Comparison of ENCODE assay signal across 8 mouse cellular contexts in the genomic region with DNA sequence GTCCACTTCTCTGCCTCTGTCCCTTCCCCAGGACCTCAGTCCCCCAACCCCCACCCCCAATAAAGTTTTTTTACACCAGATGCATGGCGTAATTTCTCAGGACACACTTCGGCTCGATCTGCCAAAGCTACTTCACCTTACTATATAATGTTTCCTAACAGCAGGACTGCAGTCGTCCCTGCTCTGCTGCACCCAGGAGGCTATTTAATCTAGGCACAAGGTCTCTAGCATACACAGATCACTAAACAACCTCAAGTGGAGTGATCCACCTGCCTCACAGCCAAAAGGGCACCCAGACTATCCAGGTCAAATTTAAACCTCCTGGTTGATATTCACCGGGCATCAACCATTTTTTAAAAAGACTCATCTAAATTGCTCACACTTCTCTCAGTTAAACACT. TPM values are rescaled to one million over a fixed set of nuclear protein-coding genes. Genes with fewer than 3 reads are reported as not detected.
DNase-seq lines count a peak whose midpoint lies in the region; ATAC-seq and TF ChIP-seq lines count a peak whose summit lies in the region.

No protein-coding gene starts in this region.

- H3K27me3 ChIP-seq in heart, embryonic 14.5 days (ENCODE audit: control insufficient read depth, insufficient read depth, low read length) = no peaks in the 10 kb centered on the region
- H3K27me3 ChIP-seq in Patski = peaks cover 1% of the 10 kb centered on the region
- H3K27me3 ChIP-seq in forebrain, postnatal 0 days (ENCODE audit: insufficient read depth, low read length) = no peaks in the 10 kb centered on the region

- H3K79me2 ChIP-seq in macrophage (ENCODE audit: inconsistent target) = no peaks in the 10 kb centered on the region

- CTCF ChIA-PET in Patski (lab: Charles Lee) = no interaction called here

- intact Hi-C loops in heart, postnatal 25 days (cut with DNase I) = loop anchor here (2.0 kb wide), 2 partner anchors 55 to 67 kb away; a partner anchor contains a TSS
- intact Hi-C loops in gastrocnemius, postnatal 14 days (cut with DNase I; ENCODE audit: low total_unique reads) = no loop called here

- peak overlapping the region; percentile 54 to 90; a peak in 3 of 4 replicates for H3K27ac ChIP-seq in heart, embryonic 14.5 days (replicated peaks in 1 of 2; ENCODE audit: control insufficient read depth in 1 of 2, insufficient read depth in 1 of 2, low read depth in 2 of 2, low read length in 2 of 2)
- H3K27ac ChIP-seq in forebrain, postnatal 0 days (ENCODE audit: low read depth, low read length) = peak overlapping the region; percentile 82
- peak overlapping the region; percentile 57 for H3K27ac ChIP-seq in macrophage

- no peak for DNase-seq in heart, postnatal 25 days (ENCODE audit: low spot score)
- DNase-seq in Patski (ENCODE audit: low read depth, low spot score) (no peak), adipocyte (ENCODE audit: low spot score) (no peak)
- no peak for DNase-seq in forebrain, postnatal 0 days
- DNase-seq in right cerebral cortex, adult 18-20 months = no peak
- DNase-seq in gastrocnemius, postnatal 14 days = no peak

- no peak for TF ChIP-seq CTCF in Patski (IDR thresholded peaks at IDR 0.05)
- TF ChIP-seq CTCF in forebrain, postnatal 0 days (IDR thresholded peaks at IDR 0.05; ENCODE audit: low read depth) = no peak

- WGBS in heart, embryonic 14.5 days = 29% methylated on average over 5 of the region's 5 CpGs
- 29% methylated on average over 5 of the region's 5 CpGs for WGBS in forebrain, postnatal 0 days
- 29% methylated on average over 5 of the region's 5 CpGs for WGBS in macrophage (ENCODE audit: missing documents)

- H3K36me3 ChIP-seq in heart, embryonic 14.5 days (ENCODE audit: control insufficient read depth, insufficient read depth, low read length) = peaks cover 4% of the 10 kb centered on the region; the same call in 1 of the 2 replicates
- H3K36me3 ChIP-seq in forebrain, postnatal 0 days (ENCODE audit: insufficient read depth) = no peaks in the 10 kb centered on the region
- H3K36me3 ChIP-seq in macrophage (ENCODE audit: inconsistent target) = peaks cover 9% of the 10 kb centered on the region

- ATAC-seq in heart, embryonic 14.5 days (ENCODE audit: insufficient number of reproducible peaks, insufficient read depth, low FRiP score, low read depth) = no peak
- ATAC-seq in Patski = peak; percentile 2
- no peak for ATAC-seq in forebrain, postnatal 0 days

- peak overlapping the region; percentile 40 to 44 for H3K4me3 ChIP-seq in heart, embryonic 14.5 days (ENCODE audit: control insufficient read depth in 1 of 2, insufficient read depth in 1 of 2, low read depth in 1 of 2, low read length in 2 of 2)
- peak overlapping the region; percentile 43 for H3K4me3 ChIP-seq in forebrain, postnatal 0 days (ENCODE audit: low read depth, low read length)
- peak overlapping the region; percentile 54 for H3K4me3 ChIP-seq in macrophage (ENCODE audit: inconsistent target)

- POLR2A ChIA-PET in Patski (lab: Charles Lee) = interaction anchor here (0.6 kb wide), 2 partner anchors 55 to 1788 kb away, joined by 3 to 5 read pairs; no protein-coding TSS in a partner anchor

- peak overlapping the region; percentile 73 for H3K9ac ChIP-seq in heart, embryonic 14.5 days (ENCODE audit: low read length)
- peak overlapping the region; percentile 75 for H3K9ac ChIP-seq in forebrain, postnatal 0 days

- H3K4me1 ChIP-seq in heart, embryonic 14.5 days (ENCODE audit: control insufficient read depth in 2 of 2, insufficient read depth in 2 of 2, low read length in 2 of 2) = 0 out of 4 replicates have a peak, but pooled peaks cover 0 to 5% of the 10 kb centered on the region in 2 experiments
- no peaks in the 10 kb centered on the region for H3K4me1 ChIP-seq in forebrain, postnatal 0 days (ENCODE audit: insufficient read depth)

- no peaks in the 10 kb centered on the region for H3K9me3 ChIP-seq in heart, embryonic 14.5 days (ENCODE audit: control insufficient read depth, low read length)
- H3K9me3 ChIP-seq in forebrain, postnatal 0 days (ENCODE audit: low read length) = no peaks in the 10 kb centered on the region

- peak overlapping the region; percentile 80 for H3K4me2 ChIP-seq in heart, embryonic 14.5 days (ENCODE audit: low read length)
- H3K4me2 ChIP-seq in forebrain, postnatal 0 days (ENCODE audit: low read depth) = peak overlapping the region; percentile 77

- in situ Hi-C loops in Patski (cut with MboI; ENCODE audit: low pct_unique_long_range_greater_than_20kb) = loop anchor here (5.0 kb wide), 1 partner anchor 68 kb away; a partner anchor contains a TSS

RNA-seq across cellular contexts. Expression of a gene that starts 3.6 kb away (rescaled TPM):
- 4.5 and 5.1 TPM in 2 replicates for polyA plus RNA-seq in heart, embryonic 14.5 days (2014; fragmentation: Nextera tagmentation; extraction: Ambion mirVana)
- total RNA-seq in heart, postnatal 25 days (2021) = 1 to 10 TPM; 3.1 to 3.6 TPM
- 4.9 TPM for polyA plus RNA-seq in Patski (2021)
- total RNA-seq in forebrain, postnatal 0 days (2014; rRNA removed) = 5.7 and 6.5 TPM in 2 replicates
- 5.4 and 6.0 TPM in 2 replicates for polyA plus RNA-seq in forebrain, postnatal 0 days (2015; fragmentation: Nextera tagmentation; extraction: Ambion mirVana)
- 1 to 10 TPM; 1.9 to 8.2 (median 5.8) TPM for total RNA-seq in macrophage (2018; cell fraction: chromatin; rRNA removed)
- 1 to 10 TPM; 2.8 to 7.3 (median 5.1) TPM for total RNA-seq in macrophage (2018; cell fraction: cytosol; rRNA removed)
- 10 to 100 TPM in 4 of 26 experiments, 1 to 10 TPM in 22; 4.4 to 16.1 (median 7.0) TPM for total RNA-seq in macrophage (2018; cell fraction: nucleus; rRNA removed)
- polyA plus RNA-seq in macrophage (2018) = 4.5 to 7.3 TPM (median 5.6 TPM) in 3 replicates
- total RNA-seq in gastrocnemius, postnatal 14 days (2021) = 1 to 10 TPM; 3.1 to 3.7 TPM

RNA-seq across cellular contexts. Expression of a gene that starts 6.7 kb away (rescaled TPM):
- polyA plus RNA-seq in heart, embryonic 14.5 days (2014; fragmentation: Nextera tagmentation; extraction: Ambion mirVana) = 1.0 and 1.3 TPM in 2 replicates
- total RNA-seq in heart, postnatal 25 days (2021) = under 1 TPM; 0.75 to 0.81 TPM
- polyA plus RNA-seq in Patski (2021) (not detected), macrophage (2018) (47.4 to 91.9 TPM (median 63.3 TPM) in 3 replicates)
- total RNA-seq in forebrain, postnatal 0 days (2014; rRNA removed) = 2.1 and 3.4 TPM in 2 replicates
- polyA plus RNA-seq in forebrain, postnatal 0 days (2015; fragmentation: Nextera tagmentation; extraction: Ambion mirVana) = 6.4 and 7.7 TPM in 2 replicates
- total RNA-seq in macrophage (2018; cell fraction: chromatin; rRNA removed) = 100 to 1,000 TPM in 4 of 26 experiments, 10 to 100 TPM in 20, 1 to 10 TPM in 2; 5.9 to 185 (median 55.3) TPM
- 100 to 1,000 TPM in 19 of 26 experiments, 10 to 100 TPM in 7; 78.9 to 400 (median 225) TPM for total RNA-seq in macrophage (2018; cell fraction: cytosol; rRNA removed)
- total RNA-seq in macrophage (2018; cell fraction: nucleus; rRNA removed) = 100 to 1,000 TPM in 21 of 26 experiments, 10 to 100 TPM in 5; 45.0 to 322 (median 170) TPM
- total RNA-seq in gastrocnemius, postnatal 14 days (2021) = under 1 TPM; 0.33 to 0.47 TPM

RNA-seq across cellular contexts. Expression of a gene that starts 13.2 kb away (rescaled TPM):
- polyA plus RNA-seq in heart, embryonic 14.5 days (2014; fragmentation: Nextera tagmentation; extraction: Ambion mirVana) = 8.9 and 13.5 TPM in 2 replicates
- 1 to 10 TPM; 9.6 to 9.7 TPM for total RNA-seq in heart, postnatal 25 days (2021)
- polyA plus RNA-seq in Patski (2021) = 15.0 TPM
- 12.9 and 15.2 TPM in 2 replicates for total RNA-seq in forebrain, postnatal 0 days (2014; rRNA removed)
- polyA plus RNA-seq in forebrain, postnatal 0 days (2015; fragmentation: Nextera tagmentation; extraction: Ambion mirVana) = 12.9 and 15.2 TPM in 2 replicates
- total RNA-seq in macrophage (2018; cell fraction: chromatin; rRNA removed) = 10 to 100 TPM; 20.7 to 49.9 (median 32.1) TPM
- 10 to 100 TPM in 25 of 26 experiments, 1 to 10 TPM in 1; 9.1 to 20.3 (median 13.2) TPM for total RNA-seq in macrophage (2018; cell fraction: cytosol; rRNA removed)
- 10 to 100 TPM; 15.3 to 47.0 (median 25.2) TPM for total RNA-seq in macrophage (2018; cell fraction: nucleus; rRNA removed)
- polyA plus RNA-seq in macrophage (2018) = 10.7 to 11.5 TPM (median 10.8 TPM) in 3 replicates
- 10 to 100 TPM in 1 of 2 experiments, 1 to 10 TPM in 1; 9.3 to 10.3 TPM for total RNA-seq in gastrocnemius, postnatal 14 days (2021)

RNA-seq across cellular contexts. Expression of a gene that starts 24.6 kb away (rescaled TPM):
- polyA plus RNA-seq in heart, embryonic 14.5 days (2014; fragmentation: Nextera tagmentation; extraction: Ambion mirVana) = 7.1 and 7.3 TPM in 2 replicates
- total RNA-seq in heart, postnatal 25 days (2021) = under 1 TPM; 0.49 to 0.92 TPM
- polyA plus RNA-seq in Patski (2021) (not detected), macrophage (2018) (not detected in 3 replicates)
- total RNA-seq in forebrain, postnatal 0 days (2014; rRNA removed) = 124 and 152 TPM in 2 replicates
- 106 and 116 TPM in 2 replicates for polyA plus RNA-seq in forebrain, postnatal 0 days (2015; fragmentation: Nextera tagmentation; extraction: Ambion mirVana)
- total RNA-seq in macrophage (2018; cell fraction: chromatin; rRNA removed) = 1 to 10 TPM in 8 of 26 experiments, under 1 TPM in 2, not detected in 16; 0.45 to 2.9 (median 1.9) TPM
- total RNA-seq in macrophage (2018; cell fraction: cytosol; rRNA removed) = not detected
- 1 to 10 TPM in 10 of 26 experiments, under 1 TPM in 4, not detected in 12; 0.67 to 3.9 (median 1.4) TPM for total RNA-seq in macrophage (2018; cell fraction: nucleus; rRNA removed)
- total RNA-seq in gastrocnemius, postnatal 14 days (2021) = under 1 TPM; 0.31 to 0.62 TPM

RNA-seq across cellular contexts. Expression of a gene that starts 40.6 kb away (rescaled TPM):
- 1.6 and 1.8 TPM in 2 replicates for polyA plus RNA-seq in heart, embryonic 14.5 days (2014; fragmentation: Nextera tagmentation; extraction: Ambion mirVana)
- total RNA-seq in heart, postnatal 25 days (2021) = under 1 TPM in 1 of 2 experiments, not detected in 1; 0.47 TPM
- polyA plus RNA-seq in Patski (2021) (26.2 TPM), macrophage (2018) (not detected in 3 replicates)
- 106 and 113 TPM in 2 replicates for total RNA-seq in forebrain, postnatal 0 days (2014; rRNA removed)
- polyA plus RNA-seq in forebrain, postnatal 0 days (2015; fragmentation: Nextera tagmentation; extraction: Ambion mirVana) = 162 and 169 TPM in 2 replicates
- total RNA-seq in macrophage (2018; cell fraction: chromatin; rRNA removed) = 1 to 10 TPM in 1 of 26 experiments, not detected in 25; 1.2 TPM
- not detected for total RNA-seq in macrophage (2018; cell fraction: cytosol; rRNA removed)
- not detected for total RNA-seq in macrophage (2018; cell fraction: nucleus; rRNA removed)
- total RNA-seq in gastrocnemius, postnatal 14 days (2021) = under 1 TPM in 1 of 2 experiments, not detected in 1; 0.55 TPM
